Mouse (Mus musculus) B cell, adult 62 days (primary cell): ENCODE data around the gene Olfr1328. TPM values are rescaled to one million over a fixed set of nuclear protein-coding genes. Genes with fewer than 3 reads are reported as not detected.

ENCODE experiments used
- total RNA-seq: library from RNA; stranded (reverse); gene quantifications from 4 replicates; pipeline ENCODE4 v1.2.4, GENCODE M21; 2023

The Olfr1328 gene
- total RNA-seq: not detected in 4 replicates

DNA sequence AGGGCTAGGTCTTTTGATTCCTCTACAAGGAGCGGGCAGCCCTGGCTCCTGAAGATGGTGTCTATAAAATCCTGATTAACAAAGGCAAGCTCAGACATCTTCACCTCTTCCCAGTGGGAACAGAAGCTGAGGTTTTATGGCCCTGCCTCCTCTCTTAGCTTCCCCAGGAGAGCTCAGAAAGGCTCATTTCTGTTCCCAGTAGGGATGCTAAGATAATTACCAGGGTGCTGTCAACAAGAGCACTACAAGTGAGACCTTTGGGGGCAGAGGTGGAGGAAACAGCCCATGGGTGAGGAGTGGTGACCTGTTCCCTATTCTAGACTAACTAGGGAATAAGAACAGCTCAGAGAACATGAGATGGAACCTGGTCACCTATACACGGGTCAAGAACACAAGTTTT lies at the start of gene Olfr1328:
Gene Olfr1328 (minus strand): TSS at position 101 of the 400 bp plus-strand sequence.

DNA sequence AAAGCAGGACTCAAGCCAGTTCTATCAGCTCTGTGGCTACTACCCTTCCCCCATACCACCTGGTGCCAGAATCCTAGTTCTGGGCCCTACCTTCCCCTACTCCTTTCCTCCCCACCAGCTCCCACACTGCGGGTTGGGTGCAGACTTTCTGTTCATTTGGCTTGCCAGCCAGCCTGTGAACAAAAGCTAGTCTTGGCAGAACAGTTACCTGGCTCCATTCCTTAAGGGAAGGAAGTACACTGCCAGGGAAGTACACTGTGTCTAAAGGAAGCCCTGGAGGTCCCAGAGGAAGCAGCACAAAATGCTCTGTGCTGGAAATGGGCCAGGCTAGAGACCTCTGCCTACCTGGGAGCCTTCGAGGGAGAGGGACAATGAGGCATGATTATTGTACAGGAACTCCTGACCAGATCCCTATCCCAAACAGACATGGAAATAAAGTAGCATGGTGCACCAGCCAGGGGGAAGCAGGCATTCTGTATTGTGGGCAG lies 22.8 kb upstream of the Olfr1328 start, which contains the start of gene Lao1:
Gene Lao1 (plus strand): TSS at position 438 of the 488 bp plus-strand sequence.

DNA sequence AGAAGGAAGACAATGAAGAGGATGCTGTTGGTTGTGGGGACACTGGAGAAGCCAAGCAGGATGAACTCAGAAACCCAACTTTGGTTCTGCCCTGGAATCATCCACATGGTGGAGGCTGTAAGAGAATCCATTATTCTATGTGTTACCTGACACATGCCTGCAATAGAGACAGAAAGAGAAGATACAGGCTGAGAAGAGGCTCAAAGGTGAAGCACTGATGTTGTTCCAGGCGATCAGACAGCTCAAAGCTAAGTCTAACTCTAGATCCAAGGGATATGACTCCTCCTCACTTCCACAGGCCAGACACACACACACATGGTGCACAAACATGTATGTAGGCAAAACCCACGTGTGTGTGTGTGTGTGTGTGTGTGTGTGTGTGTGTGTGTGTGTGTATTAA lies 21.0 kb downstream of the Olfr1328 start, which contains the start of gene Olfr1329:
Gene Olfr1329 (minus strand): TSS at position 101 of the 400 bp plus-strand sequence.

DNA sequence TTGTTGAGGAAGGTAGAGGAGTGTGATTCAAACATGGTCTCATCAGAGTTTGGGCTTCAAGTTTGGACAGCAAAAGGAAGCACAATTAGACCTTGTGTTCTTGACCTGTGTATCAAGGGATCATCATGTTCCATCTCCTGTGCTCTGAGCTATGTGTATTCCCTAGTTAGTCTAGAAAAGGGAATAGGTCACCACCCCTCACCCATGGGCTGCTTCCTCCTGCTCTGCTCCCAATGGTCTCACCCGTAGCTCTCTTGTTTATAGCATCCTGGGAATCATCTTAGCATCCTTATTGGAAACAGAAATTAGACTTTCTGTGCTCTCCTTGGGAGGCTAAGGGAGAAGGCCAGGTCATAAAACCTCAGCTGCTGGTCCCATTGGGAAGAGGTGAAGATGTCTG lies 50.1 kb downstream of the Olfr1328 start, which contains the start of gene Olfr1330:
Gene Olfr1330 (plus strand): TSS at position 301 of the 400 bp plus-strand sequence.

Other genes with a start within 250 kb of the Olfr1328 start
- not detected in 4 replicates for gene Olfr1342, start 245.9 kb downstream of the Olfr1328 start, total RNA-seq
- gene Olfr1341, start 235.1 kb downstream of the Olfr1328 start, total RNA-seq: not detected in 4 replicates
- gene Olfr1340, start 218.5 kb downstream of the Olfr1328 start, total RNA-seq: not detected in 4 replicates
- not detected in 4 replicates for gene Olfr1339, start 206.4 kb downstream of the Olfr1328 start, total RNA-seq
- gene Olfr1338, start 179.9 kb downstream of the Olfr1328 start, total RNA-seq: not detected in 4 replicates
- gene Olfr1337, start 156.0 kb downstream of the Olfr1328 start, total RNA-seq: not detected in 4 replicates
- gene Olfr1335, start 128.7 kb downstream of the Olfr1328 start, total RNA-seq: not detected in 4 replicates
- gene Olfr1333, start 102.3 kb downstream of the Olfr1328 start, total RNA-seq: not detected in 4 replicates
- gene Olfr1331, start 74.0 kb downstream of the Olfr1328 start, total RNA-seq: not detected in 4 replicates
- gene Olfr1330, start 50.0 kb downstream of the Olfr1328 start, total RNA-seq: not detected in 4 replicates
- not detected in 4 replicates for gene Olfr1329, start 21.1 kb downstream of the Olfr1328 start, total RNA-seq
- gene Lao1, start 23.0 kb upstream of the Olfr1328 start, total RNA-seq: not detected in 4 replicates
- 49.4 to 60.1 TPM (median 57.4 TPM) in 4 replicates for gene Slc2a1, start 170.1 kb upstream of the Olfr1328 start, total RNA-seq
- 7.9 to 14.6 TPM (median 11.3 TPM) in 4 replicates for gene Zfp691, start 235.6 kb upstream of the Olfr1328 start, total RNA-seq